Mouse (Mus musculus) urinary bladder, adult 2 months (tissue): ENCODE data around the gene Sumo1. TPM values are rescaled to one million over a fixed set of nuclear protein-coding genes. Genes with fewer than 3 reads are reported as not detected.
"Not testable (repeated sequence)": the region's sequence is repeated elsewhere in the genome, so short reads cannot be mapped to it uniquely, and the experiment has no call there.

Experiments
- DNase-seq: peaks from one replicate; pipeline ENCODE4 v3.0.0; 2022; ENCODE audit warnings: low spot score
- polyA plus RNA-seq: library from polyadenylated mRNA; depleted of rRNA; stranded (reverse); fragments of >200 nt; gene quantifications from 2 replicates; pipeline ENCODE4 v1.2.3, GENCODE M21; 2012

Sumo1 gene
- polyA plus RNA-seq, 1 experiment: 96.4 TPM

DNA sequence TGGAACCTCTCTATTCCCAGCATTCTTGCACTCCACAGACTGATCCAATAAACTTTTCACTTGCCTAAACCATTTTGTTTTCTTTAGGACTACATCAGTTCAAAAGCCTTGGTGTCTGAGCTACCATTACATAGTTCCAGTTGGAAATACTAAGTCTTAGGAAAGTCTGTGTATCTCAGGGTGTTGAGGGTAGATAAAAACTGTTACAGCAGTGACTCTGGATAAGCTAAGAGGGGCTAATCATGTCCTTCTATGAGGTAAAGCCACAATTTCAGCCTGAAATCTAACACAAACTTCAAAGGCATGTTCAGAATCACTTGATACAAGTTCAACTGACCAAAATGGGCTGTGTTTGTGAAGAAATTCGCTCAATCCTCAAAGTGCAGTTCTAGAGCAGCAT, 34.3 kb downstream of the Sumo1 start:
- no peak for DNase-seq

- DNase-seq: no peak
These were observed 37.6 kb downstream of the Sumo1 start for GRCm38 (mm10) chr1:59633056-59633455.

- DNase-seq: no peak
These were observed 38.5 kb downstream of the Sumo1 start for GRCm38 (mm10) chr1:59631986-59632659.

DNA sequence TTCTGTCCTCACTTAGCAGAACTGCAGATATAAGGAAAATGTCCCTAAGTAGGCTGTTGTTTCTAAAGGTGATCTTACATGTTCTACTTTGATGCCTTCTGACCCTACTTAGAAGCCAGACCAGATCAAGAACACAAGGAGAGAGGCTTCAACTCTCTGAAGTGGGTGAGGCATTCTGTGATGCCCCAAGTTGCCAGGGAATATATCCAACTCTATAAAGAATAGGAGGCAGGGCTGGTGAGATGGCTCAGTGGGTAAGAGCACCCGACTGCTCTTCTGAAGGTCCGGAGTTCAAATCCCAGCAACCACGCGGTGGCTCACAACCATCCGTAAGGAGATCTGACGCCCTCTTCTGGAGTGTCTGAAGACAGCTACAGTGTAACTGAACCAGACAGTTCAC, 40.3 kb downstream of the Sumo1 start:
- not testable (repeated sequence) for DNase-seq

DNA sequence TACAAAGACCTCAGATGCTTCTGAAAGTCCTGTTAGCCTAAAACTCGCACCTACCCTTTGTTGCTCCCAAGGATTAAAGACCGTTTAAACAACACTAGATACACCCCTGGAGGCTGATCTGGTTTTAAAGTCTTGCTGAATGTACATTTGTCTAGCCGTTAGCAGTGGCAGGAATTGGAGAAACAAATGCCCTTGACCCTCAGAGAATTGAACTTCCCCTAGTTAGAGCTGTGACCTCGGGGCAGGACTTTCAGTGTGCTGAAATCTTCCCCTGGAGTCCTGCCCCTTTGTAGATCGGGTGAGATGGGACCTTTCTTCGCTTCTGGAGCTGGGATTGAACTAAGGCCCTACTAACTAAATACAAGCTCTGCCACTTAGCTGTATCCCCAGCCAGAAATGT, 41.4 kb downstream of the Sumo1 start:
- no peak for DNase-seq

DNA sequence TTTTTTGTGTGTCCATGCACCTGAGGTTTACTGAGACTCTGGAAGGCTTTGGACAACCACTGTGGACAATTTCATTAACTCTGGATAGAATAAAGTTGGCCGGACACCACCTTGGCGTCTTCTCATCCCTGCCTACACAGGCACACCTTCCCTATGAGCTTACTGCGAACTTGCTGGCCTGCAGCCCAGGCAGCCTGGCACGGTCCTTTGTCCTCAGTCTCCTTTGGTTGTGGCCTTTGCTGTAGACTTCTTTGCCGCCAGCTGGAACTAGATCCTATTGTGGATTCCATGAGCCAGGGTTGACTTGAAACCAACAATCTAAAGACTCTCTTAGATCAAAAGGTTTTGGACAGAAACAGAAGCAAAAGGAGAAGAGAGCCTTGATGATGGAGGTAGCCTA, 45.2 kb downstream of the Sumo1 start:
- no peak for DNase-seq

DNA sequence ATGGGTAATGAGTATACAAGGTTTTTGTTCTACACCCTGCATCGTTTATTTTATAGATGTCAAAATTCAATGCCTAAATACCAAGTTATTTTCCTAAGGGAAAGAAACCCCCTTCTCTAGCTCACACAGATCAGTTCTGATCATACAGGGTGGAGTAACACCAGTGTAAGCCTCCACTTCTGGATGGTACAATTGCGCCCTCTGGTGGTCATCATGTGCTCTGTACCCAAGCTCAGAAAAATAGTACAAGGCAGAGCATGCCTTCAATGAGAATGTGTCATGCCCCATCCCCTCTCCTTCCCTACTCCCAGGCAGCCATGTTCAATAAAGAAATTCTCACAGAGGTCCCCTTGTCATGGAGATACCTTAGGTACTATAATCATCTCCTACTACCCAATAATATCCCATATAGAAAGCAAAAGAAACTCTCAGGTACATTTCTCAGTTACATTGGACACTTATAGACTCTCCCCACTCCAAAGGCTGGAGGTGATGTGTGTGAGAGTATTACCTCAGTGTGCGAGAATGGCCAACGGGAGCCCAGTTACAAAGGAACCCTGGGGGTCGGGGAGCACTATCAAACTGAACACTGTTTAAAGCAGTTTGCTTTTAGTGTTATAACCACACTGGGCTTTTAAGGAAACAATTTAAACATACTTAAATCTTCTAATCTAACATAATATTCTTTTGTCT, 47.2 kb downstream of the Sumo1 start:
- no peak for DNase-seq

DNA sequence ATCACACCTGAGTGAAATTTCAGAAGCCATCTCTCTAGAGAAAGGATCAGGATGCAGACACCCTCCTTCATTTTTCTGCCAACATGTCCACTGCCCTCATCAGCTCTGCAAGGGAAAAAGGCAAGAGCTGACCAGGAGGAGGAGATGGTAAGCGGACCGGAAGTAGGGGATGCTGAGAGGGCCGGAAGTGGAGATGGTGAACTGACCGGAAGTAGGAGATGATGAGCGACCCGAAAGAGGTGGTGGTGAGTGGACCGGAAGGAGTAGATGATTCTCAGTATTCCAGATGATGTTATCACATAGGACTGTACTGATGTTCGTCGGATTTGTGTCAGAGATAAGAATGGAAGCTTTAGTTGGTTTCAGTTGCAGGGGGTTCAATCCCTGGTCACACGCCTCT, 51.4 kb downstream of the Sumo1 start:
- DNase-seq: no peak

GRCm38 (mm10) chr1:59615021-59615420, 55.6 kb downstream of the Sumo1 start:
- DNase-seq: no peak

- DNase-seq: no peak
These were observed 56.8 kb downstream of the Sumo1 start for GRCm38 (mm10) chr1:59613795-59614194.

GRCm38 (mm10) chr1:59610929-59611328, 59.7 kb downstream of the Sumo1 start:
- DNase-seq: no peak

DNA sequence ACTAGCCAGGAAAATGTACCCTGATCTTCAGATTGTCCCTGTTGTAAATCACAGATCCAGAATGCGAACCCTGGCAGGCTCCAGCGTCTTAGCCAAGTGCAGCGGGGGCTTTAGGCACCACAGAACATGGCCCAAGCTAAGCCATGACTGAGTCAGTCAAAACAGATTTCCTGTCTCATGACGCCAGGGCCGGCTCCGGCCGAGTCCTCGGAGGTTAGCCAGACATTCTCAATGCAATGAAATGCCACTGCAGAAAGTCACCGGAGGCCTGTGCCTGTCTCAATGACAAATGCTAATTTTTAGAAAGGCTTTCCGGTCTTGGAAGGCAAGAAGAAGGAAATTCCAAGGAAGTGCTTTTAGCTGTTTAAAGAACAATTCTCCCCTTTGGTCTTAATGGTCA, 60.7 kb downstream of the Sumo1 start:
- DNase-seq: no peak

DNA sequence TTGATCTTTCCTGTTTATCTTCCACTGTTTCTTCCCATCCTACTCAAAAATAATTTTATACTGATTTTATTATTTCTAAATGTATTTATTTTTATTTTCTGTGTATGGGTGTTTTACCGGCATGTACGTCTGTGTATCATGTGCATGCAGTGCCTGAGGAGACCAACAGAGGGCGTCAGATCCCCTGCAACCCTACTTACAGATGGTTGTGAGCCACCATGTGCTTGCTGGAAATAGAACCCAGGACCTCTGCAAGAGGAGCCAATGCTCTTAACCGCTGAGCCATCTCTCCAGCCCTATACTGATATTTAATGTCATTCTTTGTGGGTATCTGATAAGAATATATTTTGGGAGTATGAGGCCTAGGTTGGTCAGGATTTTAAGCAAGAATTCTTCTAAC, 61.2 kb downstream of the Sumo1 start:
- DNase-seq: no peak

DNA sequence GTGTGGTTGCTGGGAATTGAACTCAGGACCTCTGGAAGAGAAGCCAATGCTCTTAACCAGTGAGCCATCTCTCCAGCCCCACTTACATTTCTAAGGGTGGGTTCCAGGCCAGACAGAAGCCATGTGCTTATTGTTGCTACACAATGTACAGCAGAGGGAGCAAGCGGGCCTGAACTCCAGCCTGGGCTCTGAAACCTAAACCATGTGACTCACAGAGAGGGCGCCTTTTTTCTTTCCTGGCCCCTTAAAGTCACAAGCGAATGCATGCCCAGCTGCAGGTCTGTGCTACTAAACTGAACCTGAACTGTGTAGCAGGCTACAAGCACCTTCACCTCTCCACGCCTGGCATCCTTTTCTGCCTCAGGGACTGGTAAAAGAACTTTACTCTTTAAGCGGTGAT, 61.7 kb downstream of the Sumo1 start:
- no peak for DNase-seq

DNA sequence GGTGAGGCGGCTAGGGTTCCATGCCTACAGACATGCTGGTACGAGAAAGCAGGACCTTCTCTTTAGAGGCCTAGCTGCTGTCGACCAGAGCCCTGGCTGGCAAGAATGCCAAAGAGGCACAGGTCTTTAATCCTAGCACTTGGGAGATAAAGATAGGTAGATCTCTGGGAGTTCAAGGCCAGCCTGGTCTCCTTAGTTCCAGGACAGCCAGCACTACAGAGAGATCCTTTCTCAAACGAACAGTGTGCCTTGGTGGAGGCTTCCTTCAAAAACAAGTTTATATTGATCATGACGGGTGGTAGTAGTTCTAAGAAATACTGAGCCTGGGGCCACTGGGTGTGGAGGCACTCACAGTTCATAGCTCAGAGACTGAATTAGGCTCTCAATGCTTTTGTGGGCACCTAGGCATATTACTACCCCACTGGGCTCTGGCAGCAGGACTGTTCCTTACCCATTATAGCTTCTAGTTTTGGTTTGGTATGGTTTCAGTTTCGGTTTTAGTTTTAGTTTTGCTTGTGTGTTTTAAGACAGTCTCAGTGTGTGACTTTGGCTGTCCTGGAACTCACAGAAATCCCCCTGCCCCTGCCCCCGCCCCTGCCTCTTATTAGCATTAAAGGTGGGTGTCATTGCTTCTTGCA, 62.4 kb downstream of the Sumo1 start:
- no peak for DNase-seq

- DNase-seq: no peak
These were observed 63.6 kb downstream of the Sumo1 start for GRCm38 (mm10) chr1:59607071-59607470.

- no peak for DNase-seq
These were observed 64.2 kb downstream of the Sumo1 start for GRCm38 (mm10) chr1:59606479-59606878.

GRCm38 (mm10) chr1:59603893-59604292, 66.7 kb downstream of the Sumo1 start:
- DNase-seq: no peak

- DNase-seq: no peak
These were observed 67.3 kb downstream of the Sumo1 start for GRCm38 (mm10) chr1:59603417-59603712.

DNA sequence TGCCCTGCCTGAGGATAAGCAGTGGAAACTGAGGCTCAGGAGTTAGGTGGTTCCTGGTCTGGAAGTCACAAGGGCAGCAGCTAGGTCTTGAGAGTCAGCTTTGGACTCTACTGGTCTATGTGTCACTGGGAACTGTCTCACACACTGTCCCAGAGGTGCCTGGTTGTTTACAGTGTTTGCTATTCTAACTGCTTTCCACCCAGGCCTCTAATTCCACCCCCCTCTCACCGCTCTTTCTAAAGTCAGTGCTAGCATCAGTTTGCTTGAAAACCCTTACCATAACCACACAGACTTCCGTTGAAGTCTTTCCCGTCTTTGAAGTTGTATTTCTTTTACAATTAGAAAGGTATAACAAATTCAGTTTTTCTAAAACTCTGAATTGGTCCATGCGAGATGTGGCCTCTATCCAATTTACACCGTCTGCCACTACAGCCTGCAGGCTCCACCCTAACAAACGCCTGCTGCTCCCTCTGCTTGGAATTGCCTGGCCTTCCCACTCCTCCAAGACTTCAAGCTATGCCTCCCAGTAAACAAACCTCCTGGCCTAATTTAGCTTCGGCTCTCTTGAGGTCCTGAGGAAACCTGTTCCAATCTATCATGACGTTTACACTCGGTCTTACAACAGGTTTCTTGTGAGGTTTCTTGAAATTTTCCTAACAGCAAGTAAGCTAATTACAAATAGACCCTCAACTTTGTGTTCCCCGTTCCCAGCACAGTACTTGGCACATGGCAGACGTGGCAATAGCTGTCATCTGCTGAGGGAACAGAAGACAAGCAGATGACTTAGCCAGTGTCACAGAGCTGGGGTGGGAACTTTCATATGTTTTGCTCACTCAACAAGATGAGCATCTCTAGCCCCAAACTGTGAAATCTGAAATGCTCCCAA, 67.9 kb downstream of the Sumo1 start:
- DNase-seq: no peak

DNA sequence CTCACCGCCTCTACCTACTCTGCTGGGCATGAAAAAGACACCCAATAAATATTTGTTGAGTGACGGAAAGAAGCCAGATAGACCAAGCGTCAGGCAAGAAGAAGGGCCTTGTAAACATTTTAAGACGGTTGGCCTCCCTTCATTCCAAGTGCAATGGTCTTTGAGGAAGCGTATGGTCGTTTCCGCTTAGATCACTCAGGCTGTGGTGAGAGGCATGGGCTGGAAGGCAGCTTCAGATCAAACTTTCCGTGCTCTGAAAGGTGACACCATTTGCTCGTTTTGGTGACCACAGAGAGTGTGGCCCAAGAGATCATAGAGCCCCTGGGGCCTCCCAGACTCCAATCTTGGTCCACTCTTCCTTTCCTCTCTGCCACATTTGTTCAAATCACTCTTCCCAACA, 75.0 kb downstream of the Sumo1 start:
- DNase-seq: no peak

DNA sequence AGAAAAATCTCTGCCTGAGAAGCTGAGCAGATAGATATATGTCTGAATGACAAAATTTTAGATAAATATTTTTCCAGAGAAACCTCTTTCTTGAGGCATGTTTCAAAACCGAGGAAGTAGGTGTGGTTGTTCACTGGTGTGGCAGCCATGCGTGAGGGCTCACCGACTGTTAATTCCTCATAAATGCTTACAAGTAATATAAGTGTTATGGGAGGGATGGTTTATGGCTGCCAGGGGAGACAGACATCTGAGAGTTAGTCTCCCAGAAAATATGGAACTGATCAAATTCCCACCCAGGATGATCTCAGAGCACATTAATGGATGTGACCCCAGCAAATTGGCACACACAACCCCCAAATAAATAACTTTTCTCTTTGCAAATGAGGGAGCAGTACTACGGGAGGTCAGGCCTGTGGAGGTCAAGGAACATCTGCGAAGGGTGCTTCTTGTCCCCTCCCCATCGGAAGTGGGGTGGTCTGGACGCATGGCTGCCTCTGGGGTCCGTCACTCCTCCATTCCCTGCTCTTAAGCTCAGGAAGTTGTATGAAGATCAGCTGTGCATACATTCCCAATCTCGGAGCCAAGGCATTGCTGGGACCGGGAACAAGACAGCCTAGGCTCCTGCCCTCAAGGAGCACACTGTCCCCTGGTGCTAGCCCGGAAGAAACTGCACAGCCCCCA, 75.9 kb downstream of the Sumo1 start:
- DNase-seq: no peak
